Mouse (Mus musculus): ENCODE data around the gene 4921517D22Rik.

- no peak for TF ChIP-seq CTCF (IDR thresholded peaks at IDR 0.05; ENCODE audit: extremely low read depth, insufficient read depth, insufficient read length, insufficient replicate concordance)
- TF ChIP-seq POLR2A (IDR thresholded peaks at IDR 0.05; ENCODE audit: low read depth, low read length): no peak
These were observed 47.2 kb upstream of the 4921517D22Rik start for GRCm38 (mm10) chr13:59741096-59741495.
